Mouse (Mus musculus) layer of hippocampus, adult 9-10 months (tissue): ENCODE results near the gene Chuk.

Source experiments
- DNase-seq: peaks from one replicate; pipeline ENCODE4 v3.0.0; 2022; ENCODE audit warnings: low spot score

Chuk gene

DNA sequence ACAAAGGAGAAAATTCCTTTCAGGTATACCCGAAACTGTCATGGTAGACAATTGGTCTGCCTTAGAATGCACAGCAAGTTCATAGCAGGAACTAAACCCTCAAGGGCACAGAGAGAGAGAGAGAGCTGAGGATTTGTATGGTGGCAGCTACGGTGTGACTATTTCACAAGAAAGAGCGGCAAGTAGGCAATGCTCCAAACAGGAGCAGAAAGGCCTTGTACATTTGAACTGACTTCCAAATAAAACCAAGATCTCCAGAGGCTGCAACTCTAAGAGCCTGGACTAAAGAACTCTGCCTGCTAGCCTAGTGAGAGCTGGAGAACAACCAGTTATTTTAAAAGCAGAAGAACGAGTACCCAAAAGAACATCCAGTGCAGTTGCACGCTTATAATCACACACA is 65.2 kb downstream of the Chuk start:
- no peak for DNase-seq

DNA sequence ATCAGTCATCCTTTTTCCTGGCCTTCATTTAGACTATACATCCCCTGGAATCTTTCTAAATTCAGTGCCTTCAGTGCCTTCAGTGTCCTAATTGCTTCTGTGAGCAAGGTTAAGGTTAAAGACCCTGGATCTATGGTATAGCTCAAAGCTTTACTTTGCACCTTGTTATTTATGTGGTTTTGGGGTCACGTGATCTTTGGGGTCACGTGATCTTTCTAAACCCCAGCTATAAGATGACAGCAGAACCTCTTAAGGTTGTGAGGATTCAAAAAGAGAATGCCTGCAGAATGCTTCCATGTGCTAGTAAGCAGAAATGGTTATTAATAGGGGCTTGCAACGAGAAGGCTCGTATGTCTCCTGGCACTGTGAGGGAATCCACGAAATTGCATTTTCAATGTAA is 73.9 kb downstream of the Chuk start:
- no peak for DNase-seq

DNA sequence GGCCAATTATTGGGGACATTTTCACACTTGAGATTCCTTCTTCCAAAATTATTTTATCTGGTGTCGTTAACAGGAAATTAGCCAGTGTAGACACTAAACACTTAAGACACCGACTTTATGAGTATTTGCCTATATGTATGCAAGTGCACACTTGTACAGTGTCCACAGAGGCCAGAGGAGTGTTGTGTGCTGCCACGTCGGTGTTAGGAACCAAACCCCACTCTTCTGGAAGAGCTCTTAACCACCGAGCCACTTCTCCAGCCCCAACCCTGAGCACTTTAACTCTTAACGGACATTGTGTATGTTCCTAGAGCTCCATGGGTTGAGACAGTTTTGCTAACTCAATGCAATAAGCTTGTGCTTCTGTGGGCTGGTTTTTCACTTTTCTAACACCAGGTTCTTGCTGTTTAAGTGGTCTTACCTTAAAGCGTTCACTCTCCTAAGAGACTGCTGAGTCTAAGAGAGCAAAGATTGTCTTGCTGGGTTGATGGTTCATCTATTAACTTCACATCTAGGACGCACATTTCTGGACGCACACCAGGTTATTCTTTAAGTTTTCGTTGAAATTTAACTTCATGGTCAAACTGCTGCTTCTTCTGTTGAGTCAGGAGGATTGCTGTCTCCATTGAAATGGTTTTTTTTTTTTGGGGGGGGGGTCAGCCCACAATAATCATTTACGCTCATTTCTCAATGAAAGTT is 75.1 kb downstream of the Chuk start:
- no peak for DNase-seq

- no peak for DNase-seq
Observed at GRCm38 (mm10) chr19:44030024-44030423, 77.3 kb downstream of the Chuk start.

DNA sequence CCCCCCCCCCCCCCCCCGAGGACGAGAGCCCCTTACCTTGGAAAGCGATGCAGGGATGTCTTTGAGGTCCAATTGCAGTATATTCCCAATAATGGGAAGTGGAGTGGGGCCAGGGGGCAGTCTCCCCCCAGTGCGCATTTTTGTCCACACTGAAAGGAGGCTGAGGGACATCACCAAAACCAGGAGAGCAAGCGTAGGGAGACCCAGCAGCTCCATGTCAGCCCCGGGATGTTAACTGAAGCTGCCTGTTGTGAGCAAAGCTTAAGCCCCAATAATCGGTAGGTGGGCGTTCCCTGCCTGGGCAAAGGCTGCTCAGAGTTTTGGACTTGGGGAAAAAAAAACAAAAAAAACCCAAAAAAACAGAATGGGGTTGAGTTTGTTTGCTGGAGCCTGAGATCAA is 78.3 kb downstream of the Chuk start, which contains the start of gene Cyp2c23:
Gene Cyp2c23, minus strand, starts transcription at position 237 of the 400 bp plus-strand sequence.
- no peak for DNase-seq

DNA sequence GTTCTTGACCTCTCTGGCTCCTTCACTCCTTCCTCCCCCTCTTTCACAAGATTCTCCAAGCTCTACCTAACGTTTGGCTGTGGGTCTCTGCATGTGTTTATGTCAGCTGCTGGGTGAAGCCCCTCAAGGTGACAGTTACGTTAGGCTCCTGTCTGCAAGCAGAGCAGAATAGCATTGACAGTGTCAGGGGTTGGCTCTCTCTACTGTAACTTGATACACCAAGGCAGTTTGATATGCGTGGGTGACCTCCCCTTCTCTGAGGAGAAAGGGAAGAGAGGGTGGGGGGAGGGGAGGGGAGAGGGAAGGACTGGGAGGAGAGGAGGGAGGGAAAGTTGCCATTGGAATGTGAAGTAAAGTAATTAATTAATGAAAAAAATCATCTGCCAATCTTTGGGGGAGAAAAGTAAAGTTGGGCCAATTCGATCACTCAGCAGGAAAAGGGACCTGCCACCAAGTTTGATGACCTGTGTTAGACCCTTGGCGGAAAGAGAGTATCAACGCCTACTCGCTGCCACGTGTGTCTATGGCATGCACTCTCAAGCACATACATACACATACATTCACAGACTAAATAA is 80.2 kb downstream of the Chuk start:
- DNase-seq: no peak

DNA sequence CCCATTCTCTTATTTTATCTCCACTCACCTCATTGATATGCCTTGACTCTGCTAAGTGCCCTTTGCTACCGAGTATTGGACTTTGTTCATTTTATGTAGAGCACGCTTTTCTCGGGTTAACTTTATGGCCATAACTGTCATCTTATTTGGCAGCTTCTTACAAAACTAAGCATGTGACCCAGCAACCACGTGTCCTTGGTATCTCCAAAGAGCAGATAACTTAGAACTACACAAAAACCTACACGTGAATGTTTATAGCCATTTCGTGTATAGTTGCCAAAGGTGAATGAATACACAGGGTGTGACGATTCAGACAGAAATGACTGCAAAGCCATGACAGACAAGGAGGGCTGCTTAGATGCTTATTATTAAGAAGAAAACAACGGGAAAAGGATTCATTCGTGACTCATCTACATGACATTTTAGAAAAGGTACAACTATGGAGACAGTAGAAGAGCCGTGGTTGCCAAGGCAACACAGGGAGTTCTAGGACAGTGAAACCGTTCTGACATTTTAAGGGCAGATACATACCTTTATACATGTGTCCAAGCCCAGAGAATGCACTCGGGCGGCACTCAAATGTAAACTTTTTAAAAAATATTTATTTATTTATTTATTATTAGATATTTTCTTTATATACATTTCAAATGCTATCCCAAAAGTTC is 82.2 kb downstream of the Chuk start:
- DNase-seq: peak; percentile 6
